9 mouse cellular contexts compared by ENCODE assay signal in genomic region chr2:118764094-118764831, GRCm38 (mm10). TPM values are rescaled to one million over a fixed set of nuclear protein-coding genes. Genes with fewer than 3 reads are reported as not detected.
DNase-seq lines count a peak whose midpoint lies in the region; ATAC-seq and TF ChIP-seq lines count a peak whose summit lies in the region.
"Had no signal": no experiment of that assay in that cellular context is flagged by ENCODE, and none has a peak within 500 bp of the region (broad histone marks: within the 10 kb centered on the region; RNA-seq: fewer than 3 reads in every experiment).

No protein-coding gene starts in this region.

- intact Hi-C loops in left cerebral cortex, postnatal 36 days (cut with DNase I): loop anchor here (5.0 kb wide), 1 partner anchor 118 kb away; no protein-coding TSS in a partner anchor

- H3K4me1 ChIP-seq in forebrain, embryonic 10.5 days: peaks cover 42% of the 10 kb centered on the region
- peaks cover 41% of the 10 kb centered on the region for H3K4me1 ChIP-seq in forebrain, embryonic 12.5 days
- peaks cover 22% of the 10 kb centered on the region for H3K4me1 ChIP-seq in forebrain, postnatal 0 days (ENCODE audit: insufficient read depth)

- H3K4me2 ChIP-seq in forebrain, embryonic 12.5 days: no peak overlapping the region
- no peak overlapping the region; the same call in 1 of the 2 replicates for H3K4me2 ChIP-seq in forebrain, postnatal 0 days (ENCODE audit: low read depth)
- peak overlapping the region; percentile 99 for H3K4me2 ChIP-seq in myocyte (ENCODE audit: low read depth)

- TF ChIP-seq POLR2A in brain, embryonic 14.5 days (IDR thresholded peaks at IDR 0.05; ENCODE audit: borderline replicate concordance, extremely low read depth, insufficient read depth, insufficient read length, poor library complexity, severe bottlenecking): no peak
- TF ChIP-seq POLR2A in myocyte (IDR thresholded peaks at IDR 0.05; ENCODE audit: insufficient read length, low read depth): no peak

- no peak overlapping the region for H3ac ChIP-seq in myocyte (ENCODE audit: control insufficient read depth, insufficient read length)

- no peaks in the 10 kb centered on the region for H3K79me2 ChIP-seq in myocyte (ENCODE audit: control insufficient read depth, insufficient read depth)

- ATAC-seq in forebrain, embryonic 12.5 days (ENCODE audit: low FRiP score): no peak
- no peak for ATAC-seq in forebrain, postnatal 0 days

- WGBS in forebrain, embryonic 10.5 days: 29% methylated on average over 11 of the region's 11 CpGs
- WGBS in forebrain, embryonic 12.5 days: 26% methylated on average over 11 of the region's 11 CpGs
- 20% methylated on average over 11 of the region's 11 CpGs for WGBS in forebrain, postnatal 0 days

- no peak overlapping the region for H3K9ac ChIP-seq in forebrain, embryonic 12.5 days
- H3K9ac ChIP-seq in forebrain, postnatal 0 days: no peak overlapping the region

- H3K9me3 ChIP-seq in forebrain, embryonic 10.5 days: no peaks in the 10 kb centered on the region
- H3K9me3 ChIP-seq in forebrain, embryonic 12.5 days: no peaks in the 10 kb centered on the region
- H3K9me3 ChIP-seq in forebrain, postnatal 0 days (ENCODE audit: low read length): no peaks in the 10 kb centered on the region

- no peak overlapping the region for H3K27ac ChIP-seq in forebrain, embryonic 10.5 days
- no peak overlapping the region for H3K27ac ChIP-seq in forebrain, embryonic 12.5 days
- H3K27ac ChIP-seq in forebrain, postnatal 0 days (ENCODE audit: low read depth, low read length): no peak overlapping the region

- DNase-seq in forebrain, embryonic 10.5 days (ENCODE audit: extremely low spot score, low spot score): peak; percentile 46
- DNase-seq in 3T3-L1 (ENCODE audit: low read depth, low spot score): peak; percentile 77
- peak; percentile 78 for DNase-seq in brain, embryonic 14.5 days (ENCODE audit: low read depth)
- peak; percentile 74 for DNase-seq in forebrain, postnatal 0 days
- peak; percentile 34 to 43 for DNase-seq in left cerebral cortex, postnatal 36 days (ENCODE audit: low spot score in 2 of 2)
- no peak for DNase-seq in ovary, postnatal 10 days (ENCODE audit: low spot score)

- TF ChIP-seq CTCF in brain, embryonic 14.5 days (IDR thresholded peaks at IDR 0.05; ENCODE audit: borderline replicate concordance, extremely low read depth, insufficient read depth, insufficient read length): peak; percentile 73
- peak; percentile 68 for TF ChIP-seq CTCF in forebrain, postnatal 0 days (IDR thresholded peaks at IDR 0.05; ENCODE audit: low read depth)

- H3K4me3 ChIP-seq in forebrain, embryonic 10.5 days: no peak overlapping the region; the same call in 1 of the 2 replicates
- no peak overlapping the region for H3K4me3 ChIP-seq in forebrain, embryonic 12.5 days (replicated peaks)
- no peak overlapping the region for H3K4me3 ChIP-seq in forebrain, postnatal 0 days (ENCODE audit: low read depth, low read length)
- no peak overlapping the region for H3K4me3 ChIP-seq in myocyte

- H3K36me3 ChIP-seq in forebrain, embryonic 10.5 days (replicated peaks): no peaks in the 10 kb centered on the region
- no peaks in the 10 kb centered on the region for H3K36me3 ChIP-seq in forebrain, embryonic 12.5 days (replicated peaks)
- no peaks in the 10 kb centered on the region for H3K36me3 ChIP-seq in forebrain, postnatal 0 days (ENCODE audit: insufficient read depth)
- no peaks in the 10 kb centered on the region for H3K36me3 ChIP-seq in myocyte (ENCODE audit: control insufficient read depth, insufficient read depth)

- peaks cover 52% of the 10 kb centered on the region for H3K27me3 ChIP-seq in forebrain, embryonic 10.5 days (ENCODE audit: poor library complexity, severe bottlenecking)
- H3K27me3 ChIP-seq in forebrain, embryonic 12.5 days: peaks cover 33% of the 10 kb centered on the region
- H3K27me3 ChIP-seq in forebrain, postnatal 0 days (ENCODE audit: insufficient read depth, low read length): no peaks in the 10 kb centered on the region
- no peaks in the 10 kb centered on the region for H3K27me3 ChIP-seq in myocyte (ENCODE audit: control insufficient read depth, insufficient read depth, insufficient read length)

TF ChIP-seq in myocyte, 11 proteins besides CTCF, POLR2A, EP300 and RAD21:
- TF ChIP-seq CEBPB (IDR thresholded peaks at IDR 0.05; ENCODE audit: insufficient read depth, poor library complexity, severe bottlenecking): no peak
- TF ChIP-seq MAX (IDR thresholded peaks at IDR 0.05; ENCODE audit: low read depth): no peak
- no peak for TF ChIP-seq TCF3 (IDR thresholded peaks at IDR 0.05; ENCODE audit: insufficient read length, low read depth)
- peak in 1 of 3 experiments; percentile 1 for TF ChIP-seq MYOD1 (IDR thresholded peaks at IDR 0.05; ENCODE audit: control insufficient read depth in 1 of 3, insufficient read length in 2 of 3, low read depth in 2 of 3)
- TF ChIP-seq MYOG (IDR thresholded peaks at IDR 0.05; ENCODE audit: control insufficient read depth in 1 of 3, insufficient read depth in 1 of 3, insufficient read length in 2 of 3, low read depth in 2 of 3): no peak
- no peak for TF ChIP-seq SRF (IDR thresholded peaks at IDR 0.05; ENCODE audit: control insufficient read depth, insufficient read length, low read depth)

RNA-seq across cellular contexts. Expression of gene Ccdc9b, which starts 1.8 kb away (rescaled TPM):
- 0.53 and 0.64 TPM in 2 replicates for polyA plus RNA-seq in forebrain, embryonic 10.5 days (2016; fragmentation: Nextera tagmentation; extraction: Ambion mirVana)
- 2.8 TPM in 2 replicates for polyA plus RNA-seq in forebrain, embryonic 12.5 days (2016; fragmentation: Nextera tagmentation; extraction: Ambion mirVana)
- 2.3 TPM in 2 replicates for polyA plus RNA-seq in brain, embryonic 14.5 days (2012; rRNA removed)
- 1.8 and 2.4 TPM in 2 replicates for total RNA-seq in forebrain, postnatal 0 days (2014; rRNA removed)
- polyA plus RNA-seq in forebrain, postnatal 0 days (2015; fragmentation: Nextera tagmentation; extraction: Ambion mirVana): 0.33 and 0.53 TPM in 2 replicates
- total RNA-seq in left cerebral cortex, postnatal 36 days (2021): 1 to 10 TPM; 4.8 to 5.5 TPM
- polyA plus RNA-seq in myocyte (2012; fragmentation: generic; extraction: Trizol): 9.0 TPM

RNA-seq across cellular contexts. Expression of gene Phgr1, which starts 8.3 kb away (rescaled TPM):
- polyA plus RNA-seq in forebrain, embryonic 10.5 days (2016; fragmentation: Nextera tagmentation; extraction: Ambion mirVana): not detected in 2 replicates
- not detected in 2 replicates for polyA plus RNA-seq in forebrain, embryonic 12.5 days (2016; fragmentation: Nextera tagmentation; extraction: Ambion mirVana)
- polyA plus RNA-seq in brain, embryonic 14.5 days (2012; rRNA removed): 0.16 TPM in 1 of 2 replicates, not detected in the other
- not detected in 2 replicates for total RNA-seq in forebrain, postnatal 0 days (2014; rRNA removed)
- not detected in 2 replicates for polyA plus RNA-seq in forebrain, postnatal 0 days (2015; fragmentation: Nextera tagmentation; extraction: Ambion mirVana)
- not detected for total RNA-seq in left cerebral cortex, postnatal 36 days (2021)
- polyA plus RNA-seq in myocyte (2012; fragmentation: generic; extraction: Trizol): not detected
- total RNA-seq: layer of hippocampus, postnatal 14 days had no signal

RNA-seq across cellular contexts. Expression of gene Disp2, which starts 15.3 kb away (rescaled TPM):
- polyA plus RNA-seq in forebrain, embryonic 10.5 days (2016; fragmentation: Nextera tagmentation; extraction: Ambion mirVana): 1.0 and 1.2 TPM in 2 replicates
- polyA plus RNA-seq in forebrain, embryonic 12.5 days (2016; fragmentation: Nextera tagmentation; extraction: Ambion mirVana): 11.5 and 14.1 TPM in 2 replicates
- polyA plus RNA-seq in brain, embryonic 14.5 days (2012; rRNA removed): 75.9 and 108 TPM in 2 replicates
- 48.4 and 91.3 TPM in 2 replicates for total RNA-seq in forebrain, postnatal 0 days (2014; rRNA removed)
- polyA plus RNA-seq in forebrain, postnatal 0 days (2015; fragmentation: Nextera tagmentation; extraction: Ambion mirVana): 25.4 and 40.4 TPM in 2 replicates
- total RNA-seq in left cerebral cortex, postnatal 36 days (2021): 100 to 1,000 TPM; 187 to 192 TPM
- 0.06 TPM for polyA plus RNA-seq in myocyte (2012; fragmentation: generic; extraction: Trizol)

RNA-seq across cellular contexts. Expression of gene Inafm2, which starts 18.7 kb away (rescaled TPM):
- 19.8 and 21.7 TPM in 2 replicates for polyA plus RNA-seq in forebrain, embryonic 10.5 days (2016; fragmentation: Nextera tagmentation; extraction: Ambion mirVana)
- 22.3 and 24.4 TPM in 2 replicates for polyA plus RNA-seq in forebrain, embryonic 12.5 days (2016; fragmentation: Nextera tagmentation; extraction: Ambion mirVana)
- polyA plus RNA-seq in brain, embryonic 14.5 days (2012; rRNA removed): 11.1 and 11.7 TPM in 2 replicates
- 13.8 and 14.2 TPM in 2 replicates for total RNA-seq in forebrain, postnatal 0 days (2014; rRNA removed)
- 15.7 and 17.2 TPM in 2 replicates for polyA plus RNA-seq in forebrain, postnatal 0 days (2015; fragmentation: Nextera tagmentation; extraction: Ambion mirVana)
- total RNA-seq in left cerebral cortex, postnatal 36 days (2021): 10 to 100 TPM; 41.5 to 43.0 TPM
- 10.5 TPM for polyA plus RNA-seq in myocyte (2012; fragmentation: generic; extraction: Trizol)

RNA-seq across cellular contexts. Expression of gene Plcb2, which starts 36.0 kb away (rescaled TPM):
- 0.38 and 0.46 TPM in 2 replicates for polyA plus RNA-seq in forebrain, embryonic 10.5 days (2016; fragmentation: Nextera tagmentation; extraction: Ambion mirVana)
- polyA plus RNA-seq in forebrain, embryonic 12.5 days (2016; fragmentation: Nextera tagmentation; extraction: Ambion mirVana): 0.19 and 0.36 TPM in 2 replicates
- polyA plus RNA-seq in brain, embryonic 14.5 days (2012; rRNA removed): 0.95 and 1.1 TPM in 2 replicates
- total RNA-seq in forebrain, postnatal 0 days (2014; rRNA removed): 0.92 and 1.1 TPM in 2 replicates
- 0.52 and 0.83 TPM in 2 replicates for polyA plus RNA-seq in forebrain, postnatal 0 days (2015; fragmentation: Nextera tagmentation; extraction: Ambion mirVana)
- total RNA-seq in left cerebral cortex, postnatal 36 days (2021): 1 to 10 TPM; 2.4 to 3.4 TPM
- not detected for polyA plus RNA-seq in myocyte (2012; fragmentation: generic; extraction: Trizol)
